ENCODE assay signal across 19 mouse cellular contexts in the genomic region with DNA sequence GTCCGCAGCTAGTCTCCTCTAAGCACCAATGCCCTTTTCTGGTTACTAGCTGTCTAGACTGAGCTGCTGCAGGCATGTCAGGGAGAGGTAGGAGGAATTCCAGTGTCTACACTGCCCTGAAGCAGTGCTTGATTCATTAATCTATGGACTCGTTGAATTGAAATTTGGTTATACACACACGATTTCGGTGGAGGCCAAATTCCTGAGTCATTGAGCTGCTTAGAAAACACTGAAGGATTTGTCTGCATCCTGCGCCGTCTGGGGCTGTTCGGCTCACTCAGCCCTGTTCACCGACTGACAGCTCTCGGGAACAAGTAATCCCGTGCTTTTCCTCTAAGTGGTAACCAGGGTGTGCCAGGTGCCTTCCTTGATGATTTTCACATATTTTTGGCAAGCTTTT. TPM values are rescaled to one million over a fixed set of nuclear protein-coding genes. Genes with fewer than 3 reads are reported as not detected.
DNase-seq lines count a peak whose midpoint lies in the region; ATAC-seq lines count a peak whose summit lies in the region.
"Had no signal": no experiment of that assay in that cellular context is flagged by ENCODE, and none has a peak within 500 bp of the region (broad histone marks: within the 10 kb centered on the region; RNA-seq: fewer than 3 reads in every experiment).

No protein-coding gene starts in this region.

- no peak for ATAC-seq in heart, embryonic 13.5 days (ENCODE audit: extremely low read depth, insufficient number of reproducible peaks, low FRiP score, low TSS enrichment)
- ATAC-seq in lung, embryonic 16.5 days (ENCODE audit: low read depth): no peak
- ATAC-seq in embryonic facial prominence, embryonic 14.5 days (ENCODE audit: low read depth): no peak
- no peak for ATAC-seq in stomach, embryonic 16.5 days (ENCODE audit: insufficient read depth, low FRiP score)
- ATAC-seq: midbrain, embryonic 13.5 days had no signal

- no peak overlapping the region for H3K27ac ChIP-seq in heart, embryonic 13.5 days (replicated peaks)
- no peak overlapping the region for H3K27ac ChIP-seq in lung, embryonic 16.5 days (ENCODE audit: low read length)
- H3K27ac ChIP-seq in embryonic facial prominence, embryonic 14.5 days (replicated peaks; ENCODE audit: low read depth, low read length): no peak overlapping the region
- H3K27ac ChIP-seq in stomach, embryonic 16.5 days (ENCODE audit: low read length): no peak overlapping the region
- H3K27ac ChIP-seq: heart, embryonic 15.5 days; lung, embryonic 15.5 days; midbrain, embryonic 13.5 days had no signal

- H3K4me1 ChIP-seq in heart, embryonic 13.5 days: peaks cover 34% of the 10 kb centered on the region
- H3K4me1 ChIP-seq in lung, embryonic 16.5 days (replicated peaks; ENCODE audit: control insufficient read depth, insufficient read depth, low read length): peaks cover 15% of the 10 kb centered on the region
- H3K4me1 ChIP-seq in embryonic facial prominence, embryonic 14.5 days (ENCODE audit: control insufficient read depth, insufficient read depth, low read length): peaks cover 9% of the 10 kb centered on the region; the same call in 1 of the 2 replicates
- peaks cover 17% of the 10 kb centered on the region for H3K4me1 ChIP-seq in stomach, embryonic 16.5 days (ENCODE audit: control insufficient read depth, insufficient read depth, low read length)

- no peak for DNase-seq in heart, adult 8-10 months (ENCODE audit: low spot score)
- no peak for DNase-seq in lung, postnatal 14 days
- no peak for DNase-seq in embryonic facial prominence, embryonic 14.5 days (ENCODE audit: low spot score)
- DNase-seq in adrenal gland, adult 8-10 months: no peak
- DNase-seq: cerebellum, postnatal 36 days; kidney, adult 8-10 months; liver; right cerebral cortex, postnatal 14 days; thymus, postnatal 14 days had no signal

- H3K4me3 ChIP-seq in heart, embryonic 13.5 days: no peak overlapping the region
- H3K4me3 ChIP-seq in lung, embryonic 16.5 days (ENCODE audit: low read length): no peak overlapping the region
- peak overlapping the region; percentile 11; the same call in 1 of the 2 replicates for H3K4me3 ChIP-seq in embryonic facial prominence, embryonic 14.5 days (ENCODE audit: low read depth, low read length)
- no peak overlapping the region; the same call in 1 of the 2 replicates for H3K4me3 ChIP-seq in stomach, embryonic 16.5 days (replicated peaks; ENCODE audit: low read length)
- H3K4me3 ChIP-seq: erythroblast, embryonic 14.5 days; heart, embryonic 15.5 days; midbrain, embryonic 13.5 days had no signal

- peaks cover 10% of the 10 kb centered on the region for H3K36me3 ChIP-seq in heart, embryonic 13.5 days
- no peaks in the 10 kb centered on the region for H3K36me3 ChIP-seq in lung, embryonic 16.5 days (ENCODE audit: control insufficient read depth, insufficient read depth, low read length)
- H3K36me3 ChIP-seq in embryonic facial prominence, embryonic 14.5 days (ENCODE audit: control insufficient read depth, insufficient read depth, low read length): no peaks in the 10 kb centered on the region
- H3K36me3 ChIP-seq in stomach, embryonic 16.5 days (ENCODE audit: control insufficient read depth, insufficient read depth, low read length): no peaks in the 10 kb centered on the region; the same call in 1 of the 2 replicates
- H3K36me3 ChIP-seq: heart, embryonic 15.5 days; lung, embryonic 15.5 days; midbrain, embryonic 13.5 days had no signal

- H3K4me2 ChIP-seq in heart, embryonic 13.5 days: 0 out of 2 replicates have a peak overlapping the region, but pooled peaks have one; percentile 89
- 0 out of 2 replicates have a peak overlapping the region, but pooled peaks have one; percentile 10 for H3K4me2 ChIP-seq in lung, embryonic 16.5 days (ENCODE audit: low read depth, low read length)
- H3K4me2 ChIP-seq in embryonic facial prominence, embryonic 14.5 days (ENCODE audit: low read depth, low read length): peak overlapping the region; percentile 11; the same call in 1 of the 2 replicates
- peak overlapping the region; percentile 81; the same call in 1 of the 2 replicates for H3K4me2 ChIP-seq in stomach, embryonic 16.5 days (ENCODE audit: low read depth, low read length)
- H3K4me2 ChIP-seq: heart, embryonic 15.5 days had no signal

- WGBS in heart, embryonic 13.5 days: 67% methylated on average over 10 of the region's 10 CpGs
- WGBS in lung, embryonic 16.5 days: 62% methylated on average over 10 of the region's 10 CpGs
- 71% methylated on average over 10 of the region's 10 CpGs for WGBS in embryonic facial prominence, embryonic 14.5 days
- WGBS in stomach, embryonic 16.5 days: 67% methylated on average over 10 of the region's 10 CpGs

- peaks cover 13% of the 10 kb centered on the region; the same call in 1 of the 2 replicates for H3K27me3 ChIP-seq in heart, embryonic 13.5 days (replicated peaks)
- no peaks in the 10 kb centered on the region for H3K27me3 ChIP-seq in lung, embryonic 16.5 days (ENCODE audit: control insufficient read depth, insufficient read depth, low read depth, low read length)
- H3K27me3 ChIP-seq in embryonic facial prominence, embryonic 14.5 days (replicated peaks; ENCODE audit: control insufficient read depth, insufficient read depth, low read length): peaks cover 9% of the 10 kb centered on the region; the same call in 1 of the 2 replicates
- H3K27me3 ChIP-seq in stomach, embryonic 16.5 days (ENCODE audit: control insufficient read depth, insufficient read depth, low read length): no peaks in the 10 kb centered on the region
- H3K27me3 ChIP-seq: lung, embryonic 15.5 days had no signal

- no peak overlapping the region for H3K9ac ChIP-seq in heart, embryonic 13.5 days
- H3K9ac ChIP-seq in lung, embryonic 16.5 days (ENCODE audit: low read length): no peak overlapping the region
- no peak overlapping the region for H3K9ac ChIP-seq in embryonic facial prominence, embryonic 14.5 days (ENCODE audit: low read depth, low read length)
- H3K9ac ChIP-seq in stomach, embryonic 16.5 days (ENCODE audit: low read length): no peak overlapping the region
- H3K9ac ChIP-seq: heart, embryonic 15.5 days; lung, embryonic 15.5 days; midbrain, embryonic 13.5 days had no signal

- no peaks in the 10 kb centered on the region for H3K9me3 ChIP-seq in heart, embryonic 13.5 days
- no peaks in the 10 kb centered on the region for H3K9me3 ChIP-seq in lung, embryonic 16.5 days (ENCODE audit: control insufficient read depth, low read length)
- no peaks in the 10 kb centered on the region for H3K9me3 ChIP-seq in embryonic facial prominence, embryonic 14.5 days (ENCODE audit: control insufficient read depth, low read length)
- H3K9me3 ChIP-seq in stomach, embryonic 16.5 days (replicated peaks; ENCODE audit: control insufficient read depth, low read length): no peaks in the 10 kb centered on the region
- H3K9me3 ChIP-seq: heart, embryonic 15.5 days; lung, embryonic 15.5 days; midbrain, embryonic 13.5 days had no signal

RNA-seq across cellular contexts. Expression of a gene that starts 2.3 kb away (rescaled TPM):
- 6.0 and 7.3 TPM in 2 replicates for polyA plus RNA-seq in heart, embryonic 13.5 days (2015; fragmentation: Nextera tagmentation; extraction: Ambion mirVana)
- total RNA-seq in heart, adult 8-10 months (2022): 10 to 100 TPM; 21.5 to 33.6 (median 24.0) TPM
- polyA plus RNA-seq in lung, embryonic 16.5 days (2015; fragmentation: Nextera tagmentation; extraction: Ambion mirVana): 30.5 and 44.0 TPM in 2 replicates
- polyA plus RNA-seq in embryonic facial prominence, embryonic 14.5 days (2014; fragmentation: Nextera tagmentation; extraction: Ambion mirVana): 22.3 and 25.7 TPM in 2 replicates
- polyA plus RNA-seq in stomach, embryonic 16.5 days (2015; fragmentation: Nextera tagmentation; extraction: Ambion mirVana): 39.0 and 56.7 TPM in 2 replicates
- total RNA-seq in adrenal gland, adult 8-10 months (2022): 10 to 100 TPM in 2 of 4 experiments, 1 to 10 TPM in 2; 8.5 to 12.6 (median 9.4) TPM
- polyA plus RNA-seq: erythroblast, embryonic 14.5 days had no signal

RNA-seq across cellular contexts. Expression of a gene that starts 55.1 kb away (rescaled TPM):
- not detected in 2 replicates for polyA plus RNA-seq in heart, embryonic 13.5 days (2015; fragmentation: Nextera tagmentation; extraction: Ambion mirVana)
- total RNA-seq in heart, adult 8-10 months (2022): not detected
- polyA plus RNA-seq in lung, embryonic 16.5 days (2015; fragmentation: Nextera tagmentation; extraction: Ambion mirVana): not detected in 2 replicates
- polyA plus RNA-seq in embryonic facial prominence, embryonic 14.5 days (2014; fragmentation: Nextera tagmentation; extraction: Ambion mirVana): not detected in 2 replicates
- not detected in 2 replicates for polyA plus RNA-seq in stomach, embryonic 16.5 days (2015; fragmentation: Nextera tagmentation; extraction: Ambion mirVana)
- not detected for total RNA-seq in adrenal gland, adult 8-10 months (2022)
- total RNA-seq: neutrophil, adult 5-6 weeks had no signal
- polyA plus RNA-seq: brain, embryonic 14.5 days; erythroblast, embryonic 14.5 days; heart, embryonic 15.5 days; large intestine, adult 2 months; lung, embryonic 15.5 days; midbrain, embryonic 13.5 days had no signal

Comparison
In these comparisons a context has a peak if more than half of its experiments do, and no peak if none do; other contexts are left out.
1. H3K4me2 ChIP-seq: peak in every context shown above with its lines; median percentile 89 in heart, embryonic 13.5 days; 81 in stomach, embryonic 16.5 days; 11 in embryonic facial prominence, embryonic 14.5 days; 10 in lung, embryonic 16.5 days.